Mouse (Mus musculus): ENCODE data around the gene Gm8909. TPM values are rescaled to one million over a fixed set of nuclear protein-coding genes. Genes with fewer than 3 reads are reported as not detected.

The Gm8909 gene
- 28.7 and 31.1 TPM in 2 replicates for polyA plus RNA-seq (2015; fragmentation: Nextera tagmentation; extraction: Ambion mirVana)

DNA sequence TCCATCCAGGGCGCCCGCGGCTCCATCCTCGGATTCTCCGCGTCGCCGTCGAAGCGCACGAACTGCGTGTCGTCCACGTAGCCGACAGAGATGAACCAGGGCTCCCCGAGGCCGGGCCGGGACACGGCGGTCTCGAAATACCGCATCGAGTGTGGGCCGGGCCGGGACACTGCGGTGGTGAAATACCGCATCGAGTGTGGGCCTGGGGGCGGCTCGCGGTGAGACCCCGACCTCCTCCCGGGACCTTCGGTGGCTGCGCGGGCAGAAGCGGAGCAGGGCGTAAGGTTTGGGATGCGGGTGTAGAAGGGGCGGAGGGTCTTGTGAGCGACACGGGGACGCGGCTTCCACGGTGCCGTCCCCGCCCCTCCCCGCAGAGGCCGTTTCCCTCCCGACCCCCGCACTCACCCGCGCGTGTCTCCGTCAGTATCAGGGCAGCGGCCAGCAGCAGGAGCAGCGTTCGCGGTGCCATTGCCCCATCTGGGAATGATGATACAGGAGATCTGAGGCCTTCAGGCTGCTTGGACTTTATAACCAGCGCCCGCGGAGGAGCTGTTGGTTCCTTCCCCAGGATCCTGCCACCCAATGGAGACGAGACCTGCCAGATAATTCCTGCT, at the start of gene Gm8909:
Gm8909 (minus strand) TSS at position 499 of the 614 bp plus-strand sequence.
- Histone ChIP-seq H3K9ac (ENCODE audit: low read depth, low read length) (peak within 1 kb of the TSS; percentile 31; the same call in 1 of the 2 replicates), H3K4me2 (replicated peaks; ENCODE audit: low read depth) (peak within 1 kb of the TSS; percentile 83), H3K27ac (ENCODE audit: low read depth, low read length) (peak within 1 kb of the TSS; percentile 75), H3K4me1 (replicated peaks; ENCODE audit: control insufficient read depth, insufficient read depth, low read length) (no peaks in the 10 kb centered on the region), H3K4me3 (ENCODE audit: low read depth, low read length) (peak within 1 kb of the TSS; percentile 52), H3K9me3 (ENCODE audit: control insufficient read depth) (no peaks in the 10 kb centered on the region), H3K36me3 (ENCODE audit: control insufficient read depth, insufficient read depth) (no peaks in the 10 kb centered on the region), H3K27me3 (replicated peaks; ENCODE audit: control insufficient read depth, insufficient read depth, low read length) (0 out of 2 replicates have a peak, but pooled peaks cover 14% of the 10 kb centered on the region)
- ATAC-seq, result peak; percentile 84
- WGBS, result 1% methylated on average over 59 of the region's 63 CpGs
- no peak for TF ChIP-seq CTCF (IDR thresholded peaks at IDR 0.05; ENCODE audit: low read depth)

- Histone ChIP-seq H3K36me3 (ENCODE audit: control insufficient read depth, insufficient read depth) (no peaks in the 10 kb centered on the region), H3K4me2 (replicated peaks; ENCODE audit: low read depth) (0 out of 2 replicates have a peak overlapping the region, but pooled peaks have one; percentile 13), H3K27ac (ENCODE audit: low read depth, low read length) (no peak overlapping the region), H3K9me3 (ENCODE audit: control insufficient read depth) (no peaks in the 10 kb centered on the region), H3K4me1 (replicated peaks; ENCODE audit: control insufficient read depth, insufficient read depth, low read length) (no peaks in the 10 kb centered on the region), H3K4me3 (ENCODE audit: low read depth, low read length) (peak overlapping the region; percentile 3; the same call in 1 of the 2 replicates), H3K27me3 (replicated peaks; ENCODE audit: control insufficient read depth, insufficient read depth, low read length) (peaks cover 53% of the 10 kb centered on the region), H3K9ac (ENCODE audit: low read depth, low read length) (no peak overlapping the region)
- ATAC-seq, result no peak
- no peak for TF ChIP-seq CTCF (IDR thresholded peaks at IDR 0.05; ENCODE audit: low read depth)
- WGBS, result 5% methylated on average over 20 of the region's 20 CpGs
Observed at GRCm38 (mm10) chr17:36215586-36215985, 47.2 kb upstream of the Gm8909 start.

DNA sequence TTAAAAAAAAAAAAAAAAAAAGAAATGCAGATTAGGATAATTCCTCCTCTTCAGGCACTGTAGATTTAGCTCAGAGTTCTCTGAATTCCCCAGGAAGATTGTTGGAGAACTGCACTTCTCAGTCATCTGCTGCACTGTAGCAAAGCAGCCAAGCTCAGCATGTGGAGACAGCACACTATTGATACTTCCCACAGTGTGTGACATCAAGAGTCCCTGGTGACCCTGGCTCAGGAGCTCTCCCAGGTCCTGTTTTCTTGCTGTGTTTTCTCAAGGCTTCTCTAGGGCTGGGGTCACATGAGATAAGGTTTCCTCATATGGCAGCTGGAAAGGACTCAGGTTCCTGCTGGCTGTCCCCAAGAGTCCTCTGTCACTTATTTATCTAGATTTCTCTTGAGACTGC, 38.5 kb upstream of the Gm8909 start:
- Histone ChIP-seq H3K9ac (ENCODE audit: low read depth, low read length) (no peak overlapping the region), H3K4me3 (ENCODE audit: low read depth, low read length) (no peak overlapping the region), H3K4me2 (replicated peaks; ENCODE audit: low read depth) (no peak overlapping the region), H3K36me3 (ENCODE audit: control insufficient read depth, insufficient read depth) (no peaks in the 10 kb centered on the region), H3K27ac (ENCODE audit: low read depth, low read length) (no peak overlapping the region), H3K9me3 (ENCODE audit: control insufficient read depth) (no peaks in the 10 kb centered on the region), H3K4me1 (replicated peaks; ENCODE audit: control insufficient read depth, insufficient read depth, low read length) (no peaks in the 10 kb centered on the region), H3K27me3 (replicated peaks; ENCODE audit: control insufficient read depth, insufficient read depth, low read length) (peaks cover 36% of the 10 kb centered on the region; the same call in 1 of the 2 replicates)
- TF ChIP-seq CTCF (IDR thresholded peaks at IDR 0.05; ENCODE audit: low read depth), result no peak
- ATAC-seq, result no peak

GRCm38 (mm10) chr17:36205862-36206261, 37.5 kb upstream of the Gm8909 start:
- 0% methylated on average over 39 of the region's 41 CpGs for WGBS
- no peak for TF ChIP-seq CTCF (IDR thresholded peaks at IDR 0.05; ENCODE audit: low read depth)
- no peak overlapping the region for H3K27ac ChIP-seq (ENCODE audit: low read depth, low read length)
- H3K4me1 ChIP-seq (replicated peaks; ENCODE audit: control insufficient read depth, insufficient read depth, low read length), result no peaks in the 10 kb centered on the region
- peaks cover 34% of the 10 kb centered on the region; the same call in 1 of the 2 replicates for H3K27me3 ChIP-seq (replicated peaks; ENCODE audit: control insufficient read depth, insufficient read depth, low read length)
- H3K36me3 ChIP-seq (ENCODE audit: control insufficient read depth, insufficient read depth), result no peaks in the 10 kb centered on the region
- peak overlapping the region; percentile 41 for H3K4me3 ChIP-seq (ENCODE audit: low read depth, low read length)
- no peaks in the 10 kb centered on the region for H3K9me3 ChIP-seq (ENCODE audit: control insufficient read depth)
- no peak for ATAC-seq
- no peak overlapping the region for H3K9ac ChIP-seq (ENCODE audit: low read depth, low read length)
- H3K4me2 ChIP-seq (replicated peaks; ENCODE audit: low read depth), result peak overlapping the region; percentile 70

DNA sequence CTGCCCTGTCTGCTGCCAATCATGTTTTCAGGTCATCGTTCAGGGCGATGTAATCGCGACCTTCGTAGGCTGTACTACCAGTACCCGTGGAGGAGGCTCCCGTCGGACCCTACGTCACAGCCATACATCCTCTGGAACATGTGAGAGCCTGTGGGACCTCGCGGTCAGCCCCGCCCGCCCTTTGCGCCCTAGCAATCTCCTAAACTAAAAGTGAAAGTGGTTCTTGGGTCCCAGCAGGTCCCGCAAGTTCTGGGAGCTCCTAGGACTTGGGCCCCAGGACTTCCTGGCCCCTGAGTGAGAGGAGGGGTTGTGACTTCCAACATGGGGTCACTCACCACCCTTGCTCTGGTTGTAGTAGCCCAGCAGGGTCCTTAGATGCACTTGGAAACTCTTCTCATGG, 37.1 kb upstream of the Gm8909 start:
- no peak for TF ChIP-seq CTCF (IDR thresholded peaks at IDR 0.05; ENCODE audit: low read depth)
- H3K9ac ChIP-seq (ENCODE audit: low read depth, low read length), result no peak overlapping the region

DNA sequence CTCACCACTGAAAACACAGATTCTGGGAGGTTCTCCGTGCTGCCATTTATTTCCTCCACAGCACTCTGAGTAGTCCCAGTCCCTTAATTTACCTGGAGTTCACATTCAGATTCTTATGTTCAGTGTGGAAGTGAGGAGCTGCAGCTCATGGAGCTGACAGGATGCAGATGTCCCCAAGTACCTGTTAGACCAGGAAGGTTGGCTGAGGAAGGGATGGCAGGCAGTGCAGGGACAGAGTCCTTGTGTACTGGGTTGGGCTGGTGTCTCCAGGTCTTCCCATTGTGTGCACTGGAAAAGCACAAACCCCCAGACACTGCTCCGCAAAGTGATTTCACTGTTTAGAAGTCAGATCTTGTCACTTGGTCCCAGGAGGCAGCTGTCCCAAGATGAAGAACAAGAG, 33.5 kb upstream of the Gm8909 start:
- H3K4me1 ChIP-seq (replicated peaks; ENCODE audit: control insufficient read depth, insufficient read depth, low read length), result no peaks in the 10 kb centered on the region
- no peaks in the 10 kb centered on the region for H3K9me3 ChIP-seq (ENCODE audit: control insufficient read depth)
- H3K4me3 ChIP-seq (ENCODE audit: low read depth, low read length), result no peak overlapping the region
- no peak for TF ChIP-seq CTCF (IDR thresholded peaks at IDR 0.05; ENCODE audit: low read depth)
- peaks cover 27% of the 10 kb centered on the region; the same call in 1 of the 2 replicates for H3K27me3 ChIP-seq (replicated peaks; ENCODE audit: control insufficient read depth, insufficient read depth, low read length)
- ATAC-seq, result no peak
- no peak overlapping the region for H3K4me2 ChIP-seq (replicated peaks; ENCODE audit: low read depth)
- no peaks in the 10 kb centered on the region for H3K36me3 ChIP-seq (ENCODE audit: control insufficient read depth, insufficient read depth)
- H3K9ac ChIP-seq (ENCODE audit: low read depth, low read length), result no peak overlapping the region
- no peak overlapping the region for H3K27ac ChIP-seq (ENCODE audit: low read depth, low read length)
- 77% methylated on average over 2 of the region's 2 CpGs for WGBS

More for the DNA sequence above, 37.1 kb upstream of the Gm8909 start:
- Histone ChIP-seq H3K4me2 (replicated peaks; ENCODE audit: low read depth) (peak overlapping the region; percentile 70), H3K4me3 (ENCODE audit: low read depth, low read length) (peak overlapping the region; percentile 41), H3K36me3 (ENCODE audit: control insufficient read depth, insufficient read depth) (no peaks in the 10 kb centered on the region), H3K27me3 (replicated peaks; ENCODE audit: control insufficient read depth, insufficient read depth, low read length) (peaks cover 32% of the 10 kb centered on the region; the same call in 1 of the 2 replicates), H3K27ac (ENCODE audit: low read depth, low read length) (no peak overlapping the region), H3K9me3 (ENCODE audit: control insufficient read depth) (no peaks in the 10 kb centered on the region), H3K4me1 (replicated peaks; ENCODE audit: control insufficient read depth, insufficient read depth, low read length) (no peaks in the 10 kb centered on the region)
- 1% methylated on average over 15 of the region's 15 CpGs for WGBS
- ATAC-seq, result peak; percentile 37
